Mouse (Mus musculus) embryonic facial prominence, embryonic 14.5 days (tissue): ENCODE data around the gene Prr19. TPM values are rescaled to one million over a fixed set of nuclear protein-coding genes. Genes with fewer than 3 reads are reported as not detected.

ENCODE experiments used
- ATAC-seq: fragments of 200-750 bp; cut with Nextera tagmentation; 2 replicates; pipeline ENCODE4 v1.8.0; 2017; ENCODE audit warnings: low read depth, moderate number of reproducible peaks, moderate TSS enrichment
- DNase-seq: peaks from one replicate; pipeline ENCODE4 v3.0.0-alpha.2; 2015; ENCODE audit warnings: low spot score
- H3K27ac ChIP-seq: fragments of 300-500 bp; sonication (generic); replicated peaks from 2 replicates; pipeline ENCODE4 v1.5.1; 2014; ENCODE audit warnings: low read depth, mild to moderate bottlenecking, low read length, moderate library complexity
- H3K27me3 ChIP-seq: fragments of 300-500 bp; sonication (generic); replicated peaks from 2 replicates; pipeline ENCODE4 v1.6.1; 2014; ENCODE audit warnings: low read length; ENCODE audit not compliant: control insufficient read depth, insufficient read depth
- H3K36me3 ChIP-seq: fragments of 300-500 bp; sonication (generic); 2 replicates; pipeline ENCODE4 v1.6.1; 2014; ENCODE audit warnings: low read length, mixed read lengths; ENCODE audit not compliant: control insufficient read depth, insufficient read depth
- H3K4me1 ChIP-seq: fragments of 300-500 bp; sonication (generic); 2 replicates; pipeline ENCODE4 v1.6.1; 2014; ENCODE audit warnings: antibody characterized with exemption, low read length; ENCODE audit not compliant: control insufficient read depth, insufficient read depth
- H3K4me2 ChIP-seq: fragments of 300-500 bp; sonication (generic); 2 replicates; pipeline ENCODE4 v1.6.1; 2014; ENCODE audit warnings: low read depth, mild to moderate bottlenecking, low read length, moderate library complexity, mixed read lengths
- H3K4me3 ChIP-seq: fragments of 300-500 bp; sonication (generic); 2 replicates; pipeline ENCODE4 v1.5.1; 2014; ENCODE audit warnings: low read depth, mild to moderate bottlenecking, low read length
- H3K9ac ChIP-seq: fragments of 300-500 bp; sonication (generic); 2 replicates; pipeline ENCODE4 v1.6.1; 2014; ENCODE audit warnings: low read depth, mild to moderate bottlenecking, low read length, moderate library complexity, mixed read lengths
- H3K9me3 ChIP-seq: fragments of 300-500 bp; sonication (generic); 2 replicates; pipeline ENCODE4 v1.6.1; 2016; ENCODE audit warnings: low read length; ENCODE audit not compliant: control insufficient read depth
- WGBS: fragments of 180-500 bp; shearing (Covaris S2); extraction: QIAGEN DNeasy Blood & Tissue Kit; methylation state at CpG from one replicate; pipeline ENCODE4 v1.1.7; 2014; 5-methylcytosine and 5-hydroxymethylcytosine counted together
- polyA plus RNA-seq: library from polyadenylated mRNA; unstranded; fragments of >200 nt; fragmentation: Nextera tagmentation; extraction: Ambion mirVana; gene quantifications from 2 replicates; pipeline ENCODE4 v1.2.1, GENCODE M21; 2014

Prr19 gene
- polyA plus RNA-seq, 1 experiment from 2014 or later: 0.77 TPM

GRCm38 (mm10) chr7:25285511-25286238 lies 15.5 kb upstream of the Prr19 start:
- ATAC-seq: no peak
- no peak overlapping the region for H3K9ac ChIP-seq
- H3K27me3 ChIP-seq: no peaks in the 10 kb centered on the region

GRCm38 (mm10) chr7:25286989-25287388 lies 14.2 kb upstream of the Prr19 start:
- Histone ChIP-seq H3K27ac (no peak overlapping the region), H3K36me3 (peaks cover 74% of the 10 kb centered on the region), H3K27me3 (no peaks in the 10 kb centered on the region), H3K4me3 (no peak overlapping the region), H3K4me2 (no peak overlapping the region), H3K9ac (no peak overlapping the region), H3K4me1 (peaks cover 15% of the 10 kb centered on the region), H3K9me3 (peaks cover 6% of the 10 kb centered on the region; the same call in 1 of the 2 replicates)
- no peak for ATAC-seq
- 79% methylated on average over 8 of the region's 8 CpGs for WGBS
- DNase-seq: no peak

More at GRCm38 (mm10) chr7:25285511-25286238, 15.5 kb upstream of the Prr19 start:
- H3K4me1 ChIP-seq: peaks cover 24% of the 10 kb centered on the region
- no peak overlapping the region for H3K4me3 ChIP-seq
- no peak overlapping the region for H3K27ac ChIP-seq
- no peak for DNase-seq
- H3K4me2 ChIP-seq: no peak overlapping the region
- H3K9me3 ChIP-seq: peaks cover 6% of the 10 kb centered on the region; the same call in 1 of the 2 replicates
- WGBS: 89% methylated on average over 20 of the region's 20 CpGs
- H3K36me3 ChIP-seq: peaks cover 61% of the 10 kb centered on the region

- H3K4me2 ChIP-seq: no peak overlapping the region
- no peak overlapping the region for H3K27ac ChIP-seq
- ATAC-seq (no peak), DNase-seq (no peak)
- peaks cover 6% of the 10 kb centered on the region; the same call in 1 of the 2 replicates for H3K9me3 ChIP-seq
- peaks cover 15% of the 10 kb centered on the region for H3K4me1 ChIP-seq
- H3K9ac ChIP-seq: no peak overlapping the region
- peaks cover 84% of the 10 kb centered on the region for H3K36me3 ChIP-seq
- H3K27me3 ChIP-seq: no peaks in the 10 kb centered on the region
- WGBS: 94% methylated on average over 11 of the region's 12 CpGs
- H3K4me3 ChIP-seq: no peak overlapping the region
These were observed 13.2 kb upstream of the Prr19 start for GRCm38 (mm10) chr7:25288011-25288410.

GRCm38 (mm10) chr7:25288721-25289120 lies 12.5 kb upstream of the Prr19 start:
- H3K4me1 ChIP-seq: peaks cover 10% of the 10 kb centered on the region; the same call in 1 of the 2 replicates
- H3K4me3 ChIP-seq: no peak overlapping the region
- H3K9me3 ChIP-seq: peaks cover 6% of the 10 kb centered on the region; the same call in 1 of the 2 replicates
- H3K9ac ChIP-seq: no peak overlapping the region
- H3K27ac ChIP-seq: no peak overlapping the region
- H3K36me3 ChIP-seq: peaks cover 91% of the 10 kb centered on the region
- no peak for ATAC-seq
- no peak for DNase-seq
- no peaks in the 10 kb centered on the region for H3K27me3 ChIP-seq
- WGBS: 79% methylated on average over 3 of the region's 3 CpGs
- H3K4me2 ChIP-seq: no peak overlapping the region

GRCm38 (mm10) chr7:25289925-25290324 lies 11.3 kb upstream of the Prr19 start:
- ATAC-seq (no peak), DNase-seq (no peak)
- peaks cover 100% of the 10 kb centered on the region for H3K36me3 ChIP-seq
- 95% methylated on average over 3 of the region's 3 CpGs for WGBS
- H3K4me3 ChIP-seq: no peak overlapping the region
- H3K27me3 ChIP-seq: no peaks in the 10 kb centered on the region
- peaks cover 6% of the 10 kb centered on the region; the same call in 1 of the 2 replicates for H3K9me3 ChIP-seq
- H3K4me2 ChIP-seq: no peak overlapping the region
- no peak overlapping the region for H3K27ac ChIP-seq
- 0 out of 2 replicates have a peak, but pooled peaks cover under 1% of the 10 kb centered on the region for H3K4me1 ChIP-seq
- no peak overlapping the region for H3K9ac ChIP-seq

GRCm38 (mm10) chr7:25290463-25290862 lies 10.7 kb upstream of the Prr19 start:
- peaks cover 6% of the 10 kb centered on the region; the same call in 1 of the 2 replicates for H3K9me3 ChIP-seq
- DNase-seq (no peak), ATAC-seq (peak; percentile 8; the same call in 1 of the 2 replicates)
- H3K4me3 ChIP-seq: no peak overlapping the region
- 91% methylated on average over 1 of the region's 1 CpGs for WGBS
- peaks cover 100% of the 10 kb centered on the region for H3K36me3 ChIP-seq
- no peaks in the 10 kb centered on the region for H3K4me1 ChIP-seq
- H3K27ac ChIP-seq: no peak overlapping the region
- no peak overlapping the region for H3K9ac ChIP-seq
- no peaks in the 10 kb centered on the region for H3K27me3 ChIP-seq
- H3K4me2 ChIP-seq: no peak overlapping the region

GRCm38 (mm10) chr7:25290911-25291310 lies 10.3 kb upstream of the Prr19 start:
- ATAC-seq (peak; percentile 14; the same call in 1 of the 2 replicates), DNase-seq (peak; percentile 68)
- H3K4me3 ChIP-seq: no peak overlapping the region
- H3K36me3 ChIP-seq: peaks cover 100% of the 10 kb centered on the region
- WGBS: 93% methylated on average over 2 of the region's 2 CpGs
- H3K27me3 ChIP-seq: no peaks in the 10 kb centered on the region
- no peaks in the 10 kb centered on the region for H3K4me1 ChIP-seq
- no peak overlapping the region for H3K9ac ChIP-seq
- no peak overlapping the region for H3K4me2 ChIP-seq
- no peak overlapping the region for H3K27ac ChIP-seq
- peaks cover 6% of the 10 kb centered on the region; the same call in 1 of the 2 replicates for H3K9me3 ChIP-seq

GRCm38 (mm10) chr7:25292107-25292506 lies 9.1 kb upstream of the Prr19 start:
- no peak overlapping the region for H3K4me2 ChIP-seq
- H3K9ac ChIP-seq: 0 out of 2 replicates have a peak overlapping the region, but pooled peaks have one; percentile 16
- peaks cover 4% of the 10 kb centered on the region; the same call in 1 of the 2 replicates for H3K4me1 ChIP-seq
- H3K27me3 ChIP-seq: no peaks in the 10 kb centered on the region
- no peak for ATAC-seq
- H3K27ac ChIP-seq: no peak overlapping the region; the same call in 1 of the 2 replicates
- H3K4me3 ChIP-seq: no peak overlapping the region
- peaks cover 91% of the 10 kb centered on the region for H3K36me3 ChIP-seq
- peaks cover 6% of the 10 kb centered on the region; the same call in 1 of the 2 replicates for H3K9me3 ChIP-seq
- WGBS: 68% methylated on average over 7 of the region's 7 CpGs
- no peak for DNase-seq
